Mouse (Mus musculus): ENCODE measurements around the gene Tex38.

Tex38 gene

GRCm38 (mm10) chr4:115780918-115781317, at the start of gene Tex38:
TSS of gene Tex38 (minus strand) at chr4:115781018.
- no peak for DNase-seq (ENCODE audit: low read depth, low spot score)

GRCm38 (mm10) chr4:115830491-115830890, 49.7 kb upstream of the Tex38 start:
- DNase-seq (ENCODE audit: low read depth, low spot score), result no peak

GRCm38 (mm10) chr4:115828572-115828902, 47.7 kb upstream of the Tex38 start:
- DNase-seq (ENCODE audit: low read depth, low spot score), result no peak

- DNase-seq (ENCODE audit: low read depth, low spot score), result peak; percentile 92
Measured at GRCm38 (mm10) chr4:115827888-115828571, 47.2 kb upstream of the Tex38 start, which contains the start of gene Mob3c. TSS of gene Mob3c (plus strand) at chr4:115828092.

- no peak for DNase-seq (ENCODE audit: low read depth, low spot score)
Measured at GRCm38 (mm10) chr4:115827535-115827887, 46.7 kb upstream of the Tex38 start.

GRCm38 (mm10) chr4:115827066-115827465, 46.2 kb upstream of the Tex38 start:
- DNase-seq (ENCODE audit: low read depth, low spot score), result peak; percentile 88

- DNase-seq (ENCODE audit: low read depth, low spot score), result no peak
Measured at GRCm38 (mm10) chr4:115825271-115825670, 44.5 kb upstream of the Tex38 start.

- no peak for DNase-seq (ENCODE audit: low read depth, low spot score)
Measured at GRCm38 (mm10) chr4:115824178-115824577, 43.4 kb upstream of the Tex38 start.

- no peak for DNase-seq (ENCODE audit: low read depth, low spot score)
Measured at GRCm38 (mm10) chr4:115821928-115822327, 41.1 kb upstream of the Tex38 start.

GRCm38 (mm10) chr4:115821431-115821830, 40.6 kb upstream of the Tex38 start:
- DNase-seq (ENCODE audit: low read depth, low spot score), result peak; percentile 82

- DNase-seq (ENCODE audit: low read depth, low spot score), result no peak
Measured at GRCm38 (mm10) chr4:115820944-115821343, 40.1 kb upstream of the Tex38 start.

GRCm38 (mm10) chr4:115820199-115820598, 39.4 kb upstream of the Tex38 start:
- DNase-seq (ENCODE audit: low read depth, low spot score), result peak; percentile 23

GRCm38 (mm10) chr4:115815606-115816005, 34.8 kb upstream of the Tex38 start:
- no peak for DNase-seq (ENCODE audit: low read depth, low spot score)

- DNase-seq (ENCODE audit: low read depth, low spot score), result peak; percentile 29
Measured at GRCm38 (mm10) chr4:115812326-115812725, 31.5 kb upstream of the Tex38 start.

- DNase-seq (ENCODE audit: low read depth, low spot score), result no peak
Measured at GRCm38 (mm10) chr4:115799981-115800380, 19.2 kb upstream of the Tex38 start.

- DNase-seq (ENCODE audit: low read depth, low spot score), result no peak
Measured at GRCm38 (mm10) chr4:115795360-115795759, 14.5 kb upstream of the Tex38 start.

GRCm38 (mm10) chr4:115790864-115791263, 10.0 kb upstream of the Tex38 start:
- DNase-seq (ENCODE audit: low read depth, low spot score), result no peak

GRCm38 (mm10) chr4:115785511-115786034, 4.8 kb upstream of the Tex38 start:
- DNase-seq (ENCODE audit: low read depth, low spot score), result no peak

- peak; percentile 84 for DNase-seq (ENCODE audit: low read depth, low spot score)
Measured at GRCm38 (mm10) chr4:115784769-115785510, 4.1 kb upstream of the Tex38 start, which contains the start of gene Atpaf1. TSS of gene Atpaf1 (plus strand) at chr4:115784812.

GRCm38 (mm10) chr4:115782026-115782805, 1.4 kb upstream of the Tex38 start:
- DNase-seq (ENCODE audit: low read depth, low spot score), result no peak

- DNase-seq (ENCODE audit: low read depth, low spot score), result peak; percentile 6
Measured at GRCm38 (mm10) chr4:115780269-115780668, 549 bp downstream of the Tex38 start.

GRCm38 (mm10) chr4:115777627-115778026, 3.2 kb downstream of the Tex38 start:
- DNase-seq (ENCODE audit: low read depth, low spot score), result no peak
